Mouse (Mus musculus) kidney, postnatal 0 days (tissue): ENCODE measurements around the gene Cdk2ap2. TPM values are rescaled to one million over a fixed set of nuclear protein-coding genes. Genes with fewer than 3 reads are reported as not detected.
"Not testable (repeated sequence)": the region's sequence is repeated elsewhere in the genome, so short reads cannot be mapped to it uniquely, and the experiment has no call there.

Experiments
- ATAC-seq: fragments of 200-750 bp; cut with Nextera tagmentation; replicated peaks from 2 replicates; pipeline ENCODE4 v1.8.0; 2017; ENCODE audit warnings: low read depth, moderate number of reproducible peaks, moderate TSS enrichment, moderate library complexity; ENCODE audit not compliant: low FRiP score
- DNase-seq: peaks from one replicate; pipeline ENCODE4 v3.0.0-alpha.2; 2016; ENCODE audit warnings: low spot score
- H3K27ac ChIP-seq: fragments of 300-500 bp; sonication (generic); 2 replicates; pipeline ENCODE4 v1.5.1; 2014; ENCODE audit warnings: mild to moderate bottlenecking
- H3K27me3 ChIP-seq: fragments of 300-500 bp; sonication (generic); 2 replicates; pipeline ENCODE4 v1.6.1; 2014; ENCODE audit warnings: low read length, mixed read lengths; ENCODE audit not compliant: insufficient read depth
- H3K36me3 ChIP-seq: fragments of 300-500 bp; sonication (generic); 2 replicates; pipeline ENCODE4 v1.6.1; 2014; ENCODE audit warnings: low read length, mixed read lengths; ENCODE audit not compliant: insufficient read depth
- H3K4me1 ChIP-seq: fragments of 300-500 bp; sonication (generic); replicated peaks from 2 replicates; pipeline ENCODE4 v1.6.1; 2014; ENCODE audit warnings: antibody characterized with exemption, low read length, mixed read lengths; ENCODE audit not compliant: insufficient read depth
- H3K4me2 ChIP-seq: fragments of 300-500 bp; sonication (generic); 2 replicates; pipeline ENCODE4 v1.6.1; 2014; ENCODE audit warnings: mild to moderate bottlenecking, low read length, moderate library complexity, mixed read lengths
- H3K4me3 ChIP-seq: fragments of 300-500 bp; sonication (generic); replicated peaks from 2 replicates; pipeline ENCODE4 v1.5.1; 2014; ENCODE audit warnings: low read depth, low read length
- H3K9ac ChIP-seq: fragments of 300-500 bp; sonication (generic); 2 replicates; pipeline ENCODE4 v1.6.1; 2014; ENCODE audit warnings: low read depth, low read length
- H3K9me3 ChIP-seq: fragments of 300-500 bp; sonication (generic); replicated peaks from 2 replicates; pipeline ENCODE4 v1.6.1; 2016; ENCODE audit warnings: low read length, inconsistent platforms, mixed read lengths
- CTCF ChIP-seq: IDR thresholded peaks from 2 replicates; pipeline ENCODE4 v1.5.1; 2016; ENCODE audit warnings: antibody characterized with exemption, low read depth, mild to moderate bottlenecking, moderate library complexity
- WGBS: fragments of 180-500 bp; shearing (Covaris S2); extraction: QIAGEN DNeasy Blood & Tissue Kit; methylation state at CpG from one replicate; pipeline ENCODE4 v1.1.7; 2014; 5-methylcytosine and 5-hydroxymethylcytosine counted together
- polyA plus RNA-seq: library from polyadenylated mRNA; unstranded; fragments of >200 nt; fragmentation: Nextera tagmentation; extraction: Ambion mirVana; gene quantifications from 2 replicates; pipeline ENCODE4 v1.2.1, GENCODE M21; 2015

Cdk2ap2 gene
- polyA plus RNA-seq, 1 experiment from 2014 or later, result 107 TPM

- Histone ChIP-seq H3K36me3 (peaks cover 20% of the 10 kb centered on the region), H3K4me1 (peaks cover 15% of the 10 kb centered on the region; the same call in 1 of the 2 replicates), H3K4me3 (no peak overlapping the region), H3K27me3 (no peaks in the 10 kb centered on the region), H3K27ac (no peak overlapping the region), H3K4me2 (no peak overlapping the region), H3K9ac (no peak overlapping the region), H3K9me3 (no peaks in the 10 kb centered on the region)
- DNase-seq, result no peak
- no peak for ATAC-seq
- 92% methylated on average over 11 of the region's 11 CpGs for WGBS
- TF ChIP-seq CTCF, result no peak
Observed at GRCm38 (mm10) chr19:4115816-4116215, 18.8 kb downstream of the Cdk2ap2 start.

GRCm38 (mm10) chr19:4117006-4117405 is 20.0 kb downstream of the Cdk2ap2 start:
- Histone ChIP-seq H3K36me3 (peaks cover 20% of the 10 kb centered on the region), H3K9me3 (no peaks in the 10 kb centered on the region), H3K9ac (no peak overlapping the region), H3K4me3 (no peak overlapping the region), H3K4me1 (peaks cover 19% of the 10 kb centered on the region; the same call in 1 of the 2 replicates), H3K4me2 (no peak overlapping the region), H3K27ac (no peak overlapping the region), H3K27me3 (no peaks in the 10 kb centered on the region)
- no peak for TF ChIP-seq CTCF
- 66% methylated on average over 7 of the region's 7 CpGs for WGBS
- ATAC-seq, result no peak
- peak; percentile 51 for DNase-seq

GRCm38 (mm10) chr19:4118350-4118749 is 21.4 kb downstream of the Cdk2ap2 start:
- peaks cover 16% of the 10 kb centered on the region; the same call in 1 of the 2 replicates for H3K4me1 ChIP-seq
- H3K4me2 ChIP-seq, result no peak overlapping the region
- no peak overlapping the region for H3K9ac ChIP-seq
- H3K4me3 ChIP-seq, result no peak overlapping the region
- H3K27me3 ChIP-seq, result no peaks in the 10 kb centered on the region
- TF ChIP-seq CTCF, result no peak
- no peak for DNase-seq
- 88% methylated on average over 2 of the region's 2 CpGs for WGBS
- H3K36me3 ChIP-seq, result peaks cover 17% of the 10 kb centered on the region
- no peak overlapping the region for H3K27ac ChIP-seq
- no peaks in the 10 kb centered on the region for H3K9me3 ChIP-seq
- no peak for ATAC-seq

- no peak for ATAC-seq
- Histone ChIP-seq H3K36me3 (peaks cover 11% of the 10 kb centered on the region), H3K4me3 (no peak overlapping the region), H3K9ac (0 out of 2 replicates have a peak overlapping the region, but pooled peaks have one; percentile 15), H3K27ac (no peak overlapping the region), H3K27me3 (no peaks in the 10 kb centered on the region), H3K9me3 (no peaks in the 10 kb centered on the region), H3K4me2 (no peak overlapping the region), H3K4me1 (peaks cover 9% of the 10 kb centered on the region; the same call in 1 of the 2 replicates)
- 82% methylated on average over 6 of the region's 6 CpGs for WGBS
- no peak for DNase-seq
- no peak for TF ChIP-seq CTCF
Observed at GRCm38 (mm10) chr19:4119716-4120487, 22.9 kb downstream of the Cdk2ap2 start.

GRCm38 (mm10) chr19:4120496-4120895 is 23.5 kb downstream of the Cdk2ap2 start:
- TF ChIP-seq CTCF, result no peak
- Histone ChIP-seq H3K9me3 (no peaks in the 10 kb centered on the region), H3K27me3 (no peaks in the 10 kb centered on the region), H3K36me3 (peaks cover 5% of the 10 kb centered on the region), H3K4me1 (peaks cover 9% of the 10 kb centered on the region; the same call in 1 of the 2 replicates), H3K4me2 (peak overlapping the region; percentile 58; the same call in 1 of the 2 replicates), H3K9ac (0 out of 2 replicates have a peak overlapping the region, but pooled peaks have one; percentile 15), H3K4me3 (no peak overlapping the region), H3K27ac (no peak overlapping the region)
- WGBS, result 98% methylated on average over 2 of the region's 2 CpGs
- ATAC-seq (no peak), DNase-seq (no peak)

- Histone ChIP-seq H3K4me1 (peaks cover 11% of the 10 kb centered on the region), H3K9ac (peak overlapping the region; percentile 56), H3K4me2 (peak overlapping the region; percentile 58), H3K9me3 (no peaks in the 10 kb centered on the region), H3K27me3 (no peaks in the 10 kb centered on the region), H3K36me3 (no peaks in the 10 kb centered on the region; the same call in 1 of the 2 replicates), H3K27ac (peak overlapping the region; percentile 86), H3K4me3 (peak overlapping the region; percentile 40)
- WGBS, result 4% methylated on average over 38 of the region's 38 CpGs
- TF ChIP-seq CTCF, result no peak
- peak; percentile 100 for DNase-seq
- peak; percentile 70 for ATAC-seq
Observed at GRCm38 (mm10) chr19:4121097-4121805, 24.3 kb downstream of the Cdk2ap2 start.

GRCm38 (mm10) chr19:4121896-4122295 is 24.9 kb downstream of the Cdk2ap2 start:
- H3K27ac ChIP-seq, H3K9ac ChIP-seq, H3K4me3 ChIP-seq, H3K9me3 ChIP-seq, H3K36me3 ChIP-seq, H3K27me3 ChIP-seq, DNase-seq, H3K4me2 ChIP-seq, ATAC-seq: not testable (repeated sequence)
- WGBS, result 51% methylated on average over 6 of the region's 6 CpGs
- H3K4me1 ChIP-seq, result peaks cover 17% of the 10 kb centered on the region
